Mouse (Mus musculus): ENCODE data around the gene Hoxd11. TPM values are rescaled to one million over a fixed set of nuclear protein-coding genes. Genes with fewer than 3 reads are reported as not detected.
A peak's percentile ranks its signal among the peaks of the same experiment; 100 is the strongest.

Gene Hoxd11
- total RNA-seq, 2 experiments from 2014 or later: not detected

DNA sequence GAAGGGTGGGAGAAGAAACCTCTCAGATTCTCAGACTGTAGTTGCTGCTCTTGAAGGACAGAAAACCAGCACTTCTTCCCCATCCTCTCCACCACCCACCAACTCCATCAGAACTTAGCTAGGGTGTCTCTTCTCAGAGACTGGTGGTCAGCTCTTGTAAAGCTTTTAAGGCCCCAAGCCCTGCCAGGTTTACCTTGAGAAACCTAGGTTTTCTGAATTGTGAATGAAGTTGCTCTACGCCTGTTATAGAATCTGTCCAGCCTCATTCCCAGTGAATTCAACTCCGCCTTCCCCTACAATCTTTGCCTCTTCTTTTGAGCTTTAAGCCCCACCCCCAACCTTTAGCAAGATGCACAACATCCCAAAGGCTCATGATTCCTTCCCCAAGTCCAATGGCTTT is 2.3 kb upstream of the Hoxd11 start:
- no peak overlapping the region for H3K27ac ChIP-seq
- intact Hi-C loops (cut with DNase I): no loop called here

DNA sequence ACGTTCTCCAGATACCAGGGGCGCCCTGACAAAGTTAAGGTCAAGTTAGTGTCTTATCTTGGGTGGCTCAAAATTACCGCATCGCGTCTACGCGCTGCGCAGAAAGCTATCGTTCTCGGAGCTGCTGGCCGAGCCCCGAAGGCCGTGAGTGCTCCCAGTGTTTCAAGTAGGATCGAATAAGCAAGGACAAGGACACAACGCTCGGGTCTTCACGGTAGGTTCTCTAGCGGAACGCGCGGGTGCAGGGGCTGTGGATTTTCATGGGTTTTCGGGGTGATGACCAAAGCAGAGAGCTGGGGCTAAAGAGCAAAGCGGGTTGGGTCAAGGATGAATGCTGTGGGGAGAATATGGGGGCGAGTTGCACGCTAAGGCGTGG is 227 bp downstream of the Hoxd11 start:
- peak overlapping the region; percentile 33 for H3K4me3 ChIP-seq
- H3K27ac ChIP-seq: no peak overlapping the region
- TF ChIP-seq CTCF (IDR thresholded peaks at IDR 0.05): no peak
- intact Hi-C loops (cut with DNase I): no loop called here
- no peak for DNase-seq

More for the DNA sequence above, 2.3 kb upstream of the Hoxd11 start:
- no peak for TF ChIP-seq CTCF (IDR thresholded peaks at IDR 0.05)
- no peak overlapping the region for H3K4me3 ChIP-seq
- DNase-seq: no peak

DNA sequence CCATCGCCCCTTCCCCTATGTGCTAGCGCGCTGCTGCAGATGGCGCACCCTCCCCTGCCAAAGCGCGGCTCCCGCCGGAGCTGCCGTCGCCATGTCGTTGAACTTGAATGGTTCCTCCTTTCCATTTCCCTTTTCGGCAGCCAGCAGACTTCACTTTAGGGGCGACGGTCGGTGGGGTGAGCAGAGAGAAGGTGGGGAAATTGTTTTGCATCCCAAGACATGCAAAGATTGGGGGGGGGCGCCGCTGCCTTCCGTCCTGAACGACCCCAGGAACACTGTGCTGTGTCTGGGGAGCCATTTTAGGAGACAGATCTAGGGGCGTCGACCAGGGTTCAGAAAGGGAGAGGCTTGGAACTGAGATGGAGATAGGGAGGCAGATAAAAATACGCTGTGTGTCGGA is 623 bp downstream of the Hoxd11 start:
- no peak for DNase-seq
- intact Hi-C loops (cut with DNase I): no loop called here
- Histone ChIP-seq H3K27ac (no peak overlapping the region), H3K4me3 (peak overlapping the region; percentile 33)
- no peak for TF ChIP-seq CTCF (IDR thresholded peaks at IDR 0.05)

DNA sequence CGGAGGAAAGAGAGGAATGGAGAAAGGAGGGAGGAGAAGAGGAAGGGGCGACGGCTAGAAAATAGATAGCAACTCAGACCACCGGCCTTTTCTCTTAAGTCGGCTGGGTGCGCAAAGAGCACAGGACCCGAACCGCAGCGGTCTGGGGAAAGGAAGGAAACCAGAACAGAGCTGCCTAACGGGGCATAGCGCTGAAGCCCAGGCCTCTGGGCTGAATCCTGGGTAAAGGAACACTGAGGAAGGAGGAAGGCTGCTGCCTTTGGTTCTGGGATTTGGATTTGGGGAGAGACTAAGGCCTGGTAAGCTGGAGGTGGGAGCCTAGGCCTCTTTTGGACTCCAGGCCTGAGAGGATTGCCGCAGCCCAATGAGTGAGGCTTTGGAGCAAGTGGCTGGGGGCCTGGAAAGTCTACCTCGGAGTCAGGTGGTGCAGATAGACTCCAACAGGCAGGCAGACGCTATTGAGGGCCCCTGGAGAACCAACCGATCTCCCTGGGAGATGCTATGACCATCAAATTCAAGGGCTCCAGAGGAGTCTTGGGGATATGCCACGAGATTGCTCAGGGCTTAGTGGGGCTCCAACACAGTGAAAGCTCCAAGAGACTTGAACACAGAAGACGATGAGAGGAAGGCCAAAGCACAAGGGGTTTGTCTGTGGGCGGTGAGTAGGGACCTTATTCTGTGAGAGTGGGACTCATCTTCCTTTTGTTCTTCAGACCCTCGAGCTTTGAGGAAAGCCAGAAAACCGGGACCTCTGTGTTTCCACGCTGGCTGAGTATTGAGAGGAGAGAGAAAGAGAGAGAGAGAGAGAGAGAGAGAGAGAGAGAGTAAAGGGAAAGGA is 1.4 kb downstream of the Hoxd11 start:
- H3K27ac ChIP-seq: no peak overlapping the region
- intact Hi-C loops (cut with DNase I): no loop called here
- TF ChIP-seq CTCF (IDR thresholded peaks at IDR 0.05): no peak
- H3K4me3 ChIP-seq: no peak overlapping the region
- no peak for DNase-seq

DNA sequence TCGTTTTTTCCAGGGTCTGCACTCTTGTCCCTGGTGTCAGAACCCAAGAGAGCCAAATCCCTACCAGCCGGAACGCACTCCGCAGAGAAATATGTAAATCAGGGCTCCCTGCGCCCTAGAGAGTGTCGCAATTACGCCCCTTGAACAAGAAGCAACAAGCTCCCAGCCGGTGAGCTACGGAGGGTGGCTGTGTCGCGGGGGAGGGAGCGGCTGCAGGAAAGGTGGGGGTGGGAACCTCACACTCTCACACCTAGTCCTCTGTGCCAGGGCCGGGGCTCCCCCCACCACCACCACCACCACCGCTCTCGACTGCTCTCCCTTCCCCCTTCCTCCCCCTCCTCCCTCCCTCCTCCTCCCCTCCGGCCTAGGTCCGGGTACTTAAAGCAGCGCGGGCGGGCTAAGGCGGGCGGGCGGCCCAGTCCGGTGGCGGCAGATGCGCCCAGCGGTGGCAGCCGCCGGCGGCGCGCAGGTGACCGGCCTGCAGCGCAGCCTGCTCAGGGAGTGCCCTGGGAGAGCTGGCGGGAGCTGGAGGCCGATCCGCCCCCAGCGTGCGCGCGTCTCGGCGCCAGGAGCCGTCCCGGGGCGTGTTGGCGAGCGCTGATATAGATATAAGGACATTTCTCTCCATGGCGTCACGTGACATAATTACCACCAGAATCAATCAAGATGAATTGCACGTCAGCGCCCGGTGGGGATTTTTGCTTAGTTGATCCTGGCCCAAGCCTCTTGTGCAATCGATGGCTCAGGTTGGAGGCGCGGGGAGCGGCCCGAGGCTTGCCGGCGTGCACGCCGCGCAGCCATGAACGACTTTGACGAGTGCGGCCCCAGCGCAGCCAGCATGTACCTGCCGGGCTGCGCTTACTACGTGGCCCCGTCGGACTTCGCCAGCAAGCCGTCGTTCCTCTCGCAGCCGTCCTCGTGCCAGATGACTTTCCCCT is 2.5 kb downstream of the Hoxd11 start:
- Histone ChIP-seq H3K27ac (no peak overlapping the region), H3K4me3 (peak overlapping the region; percentile 68)
- DNase-seq: peak; percentile 32
- intact Hi-C loops (cut with DNase I): no loop called here
- TF ChIP-seq CTCF (IDR thresholded peaks at IDR 0.05): no peak

DNA sequence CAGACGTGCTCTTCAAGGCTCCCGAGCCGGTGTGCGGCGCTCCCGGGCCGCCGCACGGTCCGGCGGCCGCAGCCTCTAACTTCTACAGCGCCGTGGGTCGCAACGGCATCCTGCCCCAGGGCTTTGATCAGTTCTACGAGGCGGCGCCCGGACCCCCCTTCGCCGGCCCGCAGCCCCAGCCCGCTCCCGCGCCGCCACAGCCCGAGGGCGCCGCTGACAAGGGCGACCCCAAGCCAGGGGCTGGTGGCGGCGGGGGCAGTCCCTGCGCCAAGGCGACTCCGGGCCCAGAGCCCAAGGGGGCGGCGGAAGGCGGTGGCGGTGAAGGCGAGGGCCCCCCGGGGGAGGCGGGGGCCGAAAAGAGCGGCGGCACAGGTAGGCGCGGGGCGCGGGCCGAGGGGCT is 3.4 kb downstream of the Hoxd11 start:
- Histone ChIP-seq H3K4me3 (peak overlapping the region; percentile 68), H3K27ac (no peak overlapping the region)
- no peak for DNase-seq
- intact Hi-C loops (cut with DNase I): no loop called here
- no peak for TF ChIP-seq CTCF (IDR thresholded peaks at IDR 0.05)

DNA sequence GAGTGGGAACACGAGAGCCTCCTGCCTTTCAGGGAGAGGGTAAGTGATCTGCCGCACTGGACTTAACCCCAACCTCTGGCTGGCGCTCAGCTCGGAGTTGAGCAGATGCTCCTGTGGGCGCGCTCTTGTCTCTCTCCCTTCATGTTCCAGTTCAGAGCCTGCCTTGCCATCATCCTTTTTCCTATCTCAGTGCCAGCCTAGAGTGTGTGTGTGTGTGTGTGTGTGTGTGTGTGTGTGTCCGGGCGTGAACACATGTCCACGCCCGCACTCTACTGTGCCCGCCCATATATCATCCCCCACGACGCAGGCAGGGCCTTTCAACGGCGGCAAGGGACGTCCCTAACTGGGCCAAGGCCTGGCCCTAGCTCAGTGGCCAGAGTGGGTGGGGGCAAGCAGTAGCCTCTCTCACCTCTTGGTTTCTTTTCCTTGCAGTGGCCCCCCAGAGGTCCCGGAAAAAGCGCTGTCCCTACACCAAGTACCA is 4.2 kb downstream of the Hoxd11 start:
- DNase-seq: no peak
- Histone ChIP-seq H3K4me3 (no peak overlapping the region), H3K27ac (no peak overlapping the region)
- intact Hi-C loops (cut with DNase I): no loop called here
- no peak for TF ChIP-seq CTCF (IDR thresholded peaks at IDR 0.05)

DNA sequence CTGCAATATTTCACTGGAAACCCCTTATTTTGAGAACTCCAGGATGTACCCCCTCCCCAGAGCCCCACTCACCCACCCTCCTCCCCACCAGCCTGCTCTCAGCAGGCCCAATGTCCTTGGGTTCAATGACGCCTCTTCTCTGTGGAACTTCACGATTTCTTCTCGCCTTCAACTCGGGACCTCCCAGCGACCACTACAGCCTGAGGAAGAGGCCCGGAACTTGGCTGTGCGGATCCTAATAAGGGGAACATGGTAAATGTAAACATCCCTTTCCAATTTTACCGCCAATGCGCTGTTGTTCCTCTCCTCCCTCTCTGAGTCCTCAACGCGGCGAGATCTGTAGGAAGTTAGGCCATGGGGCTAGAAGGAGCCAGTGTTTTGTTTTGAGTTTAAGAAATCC is 4.7 kb downstream of the Hoxd11 start:
- no peak overlapping the region for H3K27ac ChIP-seq
- no peak for DNase-seq
- H3K4me3 ChIP-seq: no peak overlapping the region
- TF ChIP-seq CTCF (IDR thresholded peaks at IDR 0.05): no peak
- intact Hi-C loops (cut with DNase I): no loop called here

DNA sequence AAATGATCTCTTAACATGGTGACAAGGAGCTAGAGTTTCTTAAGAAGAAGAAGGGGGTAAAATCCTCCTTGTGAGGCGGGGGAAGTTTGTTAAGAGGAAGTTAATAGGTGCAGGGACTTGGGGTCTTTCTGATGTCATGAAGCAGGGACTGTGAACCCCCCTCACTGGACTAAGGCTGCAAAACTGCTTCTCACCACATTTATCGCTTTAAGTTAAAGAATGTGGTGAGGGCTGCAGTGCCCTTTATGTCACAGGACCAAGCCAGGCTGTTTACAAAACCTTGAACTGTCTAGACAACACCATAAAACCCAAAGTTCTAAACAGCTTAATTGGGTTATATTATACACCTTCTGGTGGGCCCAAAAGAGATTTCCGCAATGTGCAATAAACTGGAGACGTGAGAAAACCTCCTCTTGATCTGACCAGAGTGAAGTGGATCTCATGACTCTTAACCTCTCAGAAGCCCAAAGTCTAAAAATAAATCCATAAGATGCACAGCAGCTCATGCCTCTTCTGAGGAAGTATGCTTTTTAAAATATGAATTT is 5.8 kb downstream of the Hoxd11 start:
- Histone ChIP-seq H3K4me3 (no peak overlapping the region), H3K27ac (no peak overlapping the region)
- no peak for DNase-seq
- intact Hi-C loops (cut with DNase I): no loop called here
- TF ChIP-seq CTCF (IDR thresholded peaks at IDR 0.05): no peak

DNA sequence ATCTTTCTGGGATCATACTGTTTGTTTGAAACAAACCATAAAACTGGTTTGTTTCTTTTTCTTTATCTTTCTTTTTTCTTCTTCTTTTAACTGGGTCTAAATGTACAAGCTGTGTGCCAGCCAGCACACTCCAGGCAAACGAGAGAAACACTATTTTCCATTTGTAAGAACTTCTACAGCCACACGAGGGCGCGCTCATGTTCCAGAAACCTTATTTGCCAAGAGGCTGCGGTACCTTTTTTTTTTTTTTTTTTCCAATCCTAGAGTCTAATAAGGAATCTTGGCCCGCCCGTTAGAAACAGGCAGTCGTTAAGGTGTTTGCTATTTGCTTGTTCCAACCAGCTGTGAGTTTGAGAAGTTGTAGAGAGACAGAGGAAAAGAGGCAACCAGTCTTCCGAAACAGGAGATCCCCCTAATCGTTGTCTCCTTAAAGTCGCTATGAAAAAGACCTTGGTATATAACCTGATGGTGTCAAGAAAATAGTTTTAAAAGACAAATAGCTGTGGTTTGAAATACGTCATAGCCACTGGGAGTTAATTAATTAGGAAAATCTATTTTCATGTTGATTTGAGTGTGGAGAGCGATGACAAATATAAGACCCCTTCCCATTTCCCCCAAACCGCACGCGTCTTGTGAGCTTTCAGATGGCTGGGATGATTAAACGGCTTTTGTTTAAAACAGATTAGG is 7.1 kb downstream of the Hoxd11 start:
- no peak overlapping the region for H3K27ac ChIP-seq
- DNase-seq: peak; percentile 76
- peak; percentile 72 for TF ChIP-seq CTCF (IDR thresholded peaks at IDR 0.05)
- H3K4me3 ChIP-seq: peak overlapping the region; percentile 33
- intact Hi-C loops (cut with DNase I): no loop called here

DNA sequence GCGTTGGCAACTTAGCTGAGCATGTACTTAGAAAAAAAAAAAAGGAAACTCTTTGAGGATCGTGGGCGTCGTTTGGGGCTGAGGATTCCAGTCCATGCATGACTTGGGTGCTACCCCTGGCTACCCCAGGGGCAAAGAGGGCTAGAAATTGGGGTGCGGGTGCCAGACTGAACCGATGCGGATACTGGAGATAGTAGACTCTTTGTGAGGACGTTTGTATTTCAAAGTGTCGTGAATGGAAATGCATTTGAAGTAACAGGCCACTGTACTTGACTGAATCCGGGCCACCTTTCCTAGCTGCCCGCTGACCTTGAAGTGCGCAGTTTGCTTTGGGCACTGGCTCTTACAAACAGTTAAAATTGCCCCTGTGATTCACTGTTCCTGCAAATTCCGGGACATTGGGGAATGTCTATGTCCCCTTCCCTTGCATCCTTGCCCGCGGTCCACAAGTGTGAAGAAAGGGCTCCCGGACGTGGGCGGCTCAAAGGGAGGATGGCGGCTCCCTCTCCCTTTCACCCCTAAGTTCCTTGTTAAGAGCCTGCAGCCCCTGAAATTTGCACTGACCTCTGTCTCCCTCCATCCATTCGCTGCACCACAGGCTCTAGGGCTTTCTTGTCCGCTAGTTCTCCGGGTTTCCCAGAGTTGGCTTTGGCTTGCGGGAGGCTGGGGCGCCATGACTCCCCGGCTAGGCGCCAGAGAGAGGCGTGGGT is 7.8 kb downstream of the Hoxd11 start:
- DNase-seq: peak; percentile 24
- no peak for TF ChIP-seq CTCF (IDR thresholded peaks at IDR 0.05)
- Histone ChIP-seq H3K4me3 (peak overlapping the region; percentile 43), H3K27ac (no peak overlapping the region)
- intact Hi-C loops (cut with DNase I): no loop called here
